Mouse (Mus musculus) C2C12 (cell line): ENCODE measurements around the gene Pou3f1. TPM values are rescaled to one million over a fixed set of nuclear protein-coding genes. Genes with fewer than 3 reads are reported as not detected.
A peak's percentile ranks its signal among the peaks of the same experiment; 100 is the strongest.

Experiments used
- H3K27me3 ChIP-seq: one replicate; pipeline ENCODE4 v1.6.1; 2011; ENCODE audit not compliant: control insufficient read depth, insufficient read depth, insufficient read length
- H3K36me3 ChIP-seq: one replicate; pipeline ENCODE4 v1.6.1; 2011; ENCODE audit not compliant: control insufficient read depth, insufficient read depth
- H3K4me3 ChIP-seq: one replicate; pipeline ENCODE4 v1.5.1; 2011; ENCODE audit warnings: mild to moderate bottlenecking, control low read depth; ENCODE audit not compliant: poor library complexity, insufficient read depth, severe bottlenecking
- H3K79me2 ChIP-seq: one replicate; pipeline ENCODE4 v1.6.1; 2011; ENCODE audit not compliant: control insufficient read depth, insufficient read depth
- H3K79me3 ChIP-seq: one replicate; pipeline ENCODE4 v1.6.1; 2011; ENCODE audit warnings: low read depth, control low read depth
- H3ac ChIP-seq: one replicate; pipeline ENCODE3; 2011; ENCODE audit warnings: low read depth; ENCODE audit not compliant: control insufficient read depth, insufficient read length
- CEBPB ChIP-seq: IDR thresholded peaks from one replicate; pipeline ENCODE4 v1.6.1; 2011; ENCODE audit warnings: low read depth, mild to moderate bottlenecking, control low read depth, moderate library complexity
- CTCF ChIP-seq: IDR thresholded peaks from one replicate; pipeline ENCODE4 v1.5.1; 2011; ENCODE audit not compliant: control insufficient read depth, insufficient read depth, insufficient read length
- FOSL1 ChIP-seq: IDR thresholded peaks from one replicate; pipeline ENCODE4 v1.8.0; 2011; ENCODE audit warnings: mild to moderate bottlenecking, low read length; ENCODE audit not compliant: poor library complexity, insufficient read depth, severe bottlenecking
- MAX ChIP-seq: IDR thresholded peaks from one replicate; pipeline ENCODE4 v1.6.1; 2011; ENCODE audit warnings: mild to moderate bottlenecking, control low read depth
- MYOD1 ChIP-seq: IDR thresholded peaks from one replicate; pipeline ENCODE4 v1.6.1; 2011; ENCODE audit warnings: low read depth; ENCODE audit not compliant: control insufficient read depth, insufficient read length
- MYOG ChIP-seq: IDR thresholded peaks from one replicate; pipeline ENCODE4 v1.6.1; 2011; ENCODE audit not compliant: control insufficient read depth, insufficient read length; ENCODE audit errors: extremely low read depth
- USF1 ChIP-seq: IDR thresholded peaks from one replicate; pipeline ENCODE4 v1.6.1; 2011; ENCODE audit warnings: low read depth, mild to moderate bottlenecking, control low read depth, moderate library complexity
- long read RNA-seq, 2 experiments: library from polyadenylated mRNA; unstranded; transcript quantifications; one replicate each; pipeline ENCODE4 v2.0.0; 2019 to 2020
- polyA plus RNA-seq: library from polyadenylated mRNA; unstranded; fragments of >200 nt; fragmentation: generic; extraction: Trizol; gene quantifications from one replicate; pipeline ENCODE4 v1.2.1, GENCODE M21; 2012; ENCODE audit warnings: missing spikeins

Gene Pou3f1
- polyA plus RNA-seq: 0.01 TPM
- long read RNA-seq, experiment 1: 0 reads
- long read RNA-seq, experiment 2: 0 reads

DNA sequence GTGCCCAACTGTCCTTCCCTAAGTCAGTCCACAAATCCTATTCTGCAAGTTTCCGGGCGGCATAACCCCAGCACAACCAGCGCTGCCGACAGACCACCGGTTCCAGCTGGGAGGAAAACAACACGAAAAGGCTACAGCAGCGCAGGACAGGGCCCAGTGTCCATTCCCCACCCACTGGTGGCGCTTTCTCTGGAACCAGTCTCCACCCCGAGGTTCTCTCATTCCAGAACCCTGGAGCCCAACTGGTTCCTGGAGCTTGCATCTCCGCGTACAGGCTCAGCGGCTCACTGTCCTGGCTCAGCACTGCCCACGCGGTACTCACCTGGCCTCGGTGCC is at the start of gene Pou3f1:
Gene Pou3f1, plus strand, starts transcription at position 290 of the 336 bp plus-strand sequence.
- peaks cover 67% of the 10 kb centered on the region for H3K27me3 ChIP-seq
- no peak within 1 kb of the TSS for H3K4me3 ChIP-seq
- no peaks in the 10 kb centered on the region for H3K79me3 ChIP-seq
- peak within 1 kb of the TSS; percentile 49 for H3ac ChIP-seq
- TF ChIP-seq CEBPB: no peak
- TF ChIP-seq MYOD1: no peak
- TF ChIP-seq FOSL1: no peak
- no peak for TF ChIP-seq MAX
- TF ChIP-seq MYOG: no peak
- no peak for TF ChIP-seq CTCF
- TF ChIP-seq USF1: no peak
- no peaks in the 10 kb centered on the region for H3K36me3 ChIP-seq
- H3K79me2 ChIP-seq: no peaks in the 10 kb centered on the region

DNA sequence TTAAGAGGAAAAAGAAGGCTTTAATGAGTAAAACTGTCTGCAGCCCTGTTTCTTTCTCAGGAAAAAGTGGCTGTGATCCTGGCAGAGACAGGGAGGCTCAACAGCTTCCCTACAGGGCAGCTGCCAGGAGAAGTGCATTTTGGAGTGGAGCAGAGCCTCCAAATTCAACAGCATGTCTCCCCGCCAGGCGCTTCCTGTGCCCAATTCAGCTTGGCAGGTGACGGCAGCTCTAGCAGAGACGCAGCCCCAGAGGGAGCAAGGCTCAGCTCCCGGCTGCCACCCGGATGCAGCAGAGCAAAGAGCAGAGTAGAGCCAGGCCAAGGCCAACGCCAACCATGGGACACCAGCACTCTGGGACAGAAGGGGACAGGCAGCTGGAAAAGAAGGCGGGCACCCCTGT is 49.4 kb upstream of the Pou3f1 start:
- peaks cover 65% of the 10 kb centered on the region for H3K27me3 ChIP-seq

DNA sequence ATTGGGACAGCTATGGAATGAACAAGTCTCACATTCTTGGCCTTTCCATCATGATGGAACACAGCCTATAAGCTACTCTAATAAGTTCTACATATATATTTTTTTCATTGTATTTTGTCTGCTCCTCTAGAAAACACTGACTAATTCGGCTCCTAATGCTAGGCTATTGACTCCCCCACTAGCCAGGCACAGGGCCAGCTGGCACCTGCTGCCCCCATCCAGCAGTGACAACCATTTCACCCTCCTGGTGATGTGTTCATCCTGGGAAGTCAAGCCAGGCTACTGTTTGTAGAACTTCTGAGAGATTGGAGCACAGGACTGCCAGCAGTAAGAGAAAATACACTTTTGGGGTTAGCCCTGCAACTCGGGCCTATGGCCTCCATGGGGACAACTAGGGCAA is 46.5 kb upstream of the Pou3f1 start:
- Histone ChIP-seq H3K36me3 (no peaks in the 10 kb centered on the region), H3K27me3 (peaks cover 59% of the 10 kb centered on the region), H3K4me3 (no peak overlapping the region), H3ac (no peak overlapping the region), H3K79me2 (no peaks in the 10 kb centered on the region), H3K79me3 (no peaks in the 10 kb centered on the region)
- TF ChIP-seq FOSL1: no peak
- TF ChIP-seq MYOG: no peak
- TF ChIP-seq MAX: no peak
- no peak for TF ChIP-seq USF1
- TF ChIP-seq MYOD1: no peak
- no peak for TF ChIP-seq CTCF
- TF ChIP-seq CEBPB: no peak

More for the DNA sequence above, 49.4 kb upstream of the Pou3f1 start:
- Histone ChIP-seq H3K79me2 (no peaks in the 10 kb centered on the region), H3ac (no peak overlapping the region), H3K79me3 (no peaks in the 10 kb centered on the region), H3K4me3 (no peak overlapping the region), H3K36me3 (no peaks in the 10 kb centered on the region)
- no peak for TF ChIP-seq MYOD1
- TF ChIP-seq USF1: no peak
- no peak for TF ChIP-seq CTCF
- TF ChIP-seq CEBPB: no peak
- TF ChIP-seq MYOG: no peak
- no peak for TF ChIP-seq MAX
- no peak for TF ChIP-seq FOSL1

DNA sequence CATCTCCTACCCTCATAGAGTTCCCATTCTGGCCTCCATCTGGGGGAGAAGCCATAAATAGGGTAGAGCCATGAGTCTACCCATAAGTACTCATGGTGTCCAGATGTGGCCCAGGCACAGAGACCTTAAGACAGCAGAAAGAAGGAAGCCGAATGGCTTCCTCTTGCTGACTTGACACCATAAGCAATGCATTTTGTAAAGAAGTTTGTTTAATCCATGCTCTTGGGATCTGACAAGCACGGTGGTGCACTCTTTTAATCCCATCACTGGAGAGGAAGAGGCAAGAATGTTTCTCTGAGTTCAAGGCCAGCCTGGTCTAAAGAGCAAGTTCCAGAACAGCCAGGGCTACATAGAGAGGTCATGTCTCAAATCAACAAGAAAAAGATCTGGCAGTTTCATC is 45.9 kb upstream of the Pou3f1 start, which contains the start of gene 3100002H09Rik:
Gene 3100002H09Rik, minus strand, starts transcription at position 101 of the 400 bp plus-strand sequence.
- Histone ChIP-seq H3ac (no peak within 1 kb of the TSS), H3K36me3 (no peaks in the 10 kb centered on the region), H3K79me2 (no peaks in the 10 kb centered on the region), H3K79me3 (no peaks in the 10 kb centered on the region), H3K27me3 (peaks cover 56% of the 10 kb centered on the region), H3K4me3 (no peak within 1 kb of the TSS)
- TF ChIP-seq FOSL1 (no peak), USF1 (no peak), MYOD1 (no peak), MAX (no peak), MYOG (no peak), CEBPB (no peak), CTCF (no peak)

DNA sequence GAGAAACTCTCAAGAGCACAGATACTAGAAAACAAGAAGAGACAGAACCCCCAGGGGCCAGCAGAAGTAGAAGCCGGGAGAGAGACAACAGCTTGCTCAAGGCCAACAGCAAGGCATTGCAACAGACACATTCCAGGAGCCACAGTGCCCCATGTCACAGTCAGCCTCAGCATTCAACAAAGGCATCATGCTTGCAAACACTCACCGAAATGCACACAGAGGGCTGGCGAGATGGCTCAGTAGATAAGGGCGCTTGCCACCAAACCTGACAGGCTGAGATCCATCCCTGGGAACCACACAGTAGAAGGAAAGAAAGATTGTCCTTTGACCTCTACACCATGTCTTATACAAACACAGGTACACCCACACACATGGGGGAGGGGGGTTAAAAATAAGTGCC is 44.8 kb upstream of the Pou3f1 start:
- TF ChIP-seq CTCF (no peak), MYOD1 (no peak), MYOG (no peak), MAX (no peak), CEBPB (no peak), USF1 (no peak)
- H3K36me3 ChIP-seq: no peaks in the 10 kb centered on the region
- peaks cover 52% of the 10 kb centered on the region for H3K27me3 ChIP-seq
- no peak overlapping the region for H3ac ChIP-seq
- no peaks in the 10 kb centered on the region for H3K79me3 ChIP-seq
- H3K79me2 ChIP-seq: no peaks in the 10 kb centered on the region
- no peak overlapping the region for H3K4me3 ChIP-seq

DNA sequence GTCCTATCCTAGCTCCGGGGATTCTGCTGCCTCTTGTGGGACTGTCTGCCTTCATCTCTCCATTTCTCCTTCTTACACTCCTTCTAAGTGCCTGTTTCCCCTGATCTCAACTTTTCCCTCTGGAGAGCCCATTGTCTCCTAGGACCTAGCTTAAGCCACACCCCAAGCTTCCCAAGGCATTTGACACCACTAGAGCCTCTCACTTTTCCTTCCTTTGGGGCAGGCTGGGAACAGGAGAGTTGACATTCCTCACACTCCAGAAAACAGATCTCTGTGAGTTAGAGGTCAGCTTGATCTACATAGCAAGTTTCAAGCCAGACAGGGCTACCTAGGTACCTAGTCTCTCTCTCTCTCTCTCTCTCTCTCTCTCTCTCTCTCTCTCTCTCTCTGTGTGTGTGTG is 42.4 kb upstream of the Pou3f1 start:
- peaks cover 53% of the 10 kb centered on the region for H3K27me3 ChIP-seq
- TF ChIP-seq MYOD1 (no peak), CEBPB (no peak), MYOG (no peak), CTCF (no peak), USF1 (no peak), FOSL1 (no peak), MAX (no peak)

More for the DNA sequence above, 42.4 kb upstream of the Pou3f1 start:
- H3K4me3 ChIP-seq: no peak overlapping the region
- no peaks in the 10 kb centered on the region for H3K79me2 ChIP-seq
- no peaks in the 10 kb centered on the region for H3K79me3 ChIP-seq
- H3K36me3 ChIP-seq: no peaks in the 10 kb centered on the region
- no peak overlapping the region for H3ac ChIP-seq
